Mouse (Mus musculus) E14TG2a.4 (cell line): ENCODE data around the gene Mydgf.

Experiments
- H3K27me3 ChIP-seq: 2 replicates; pipeline ENCODE4 v1.6.1; 2014; ENCODE audit warnings: low read length, control low read depth; ENCODE audit not compliant: insufficient read depth
- H3K36me3 ChIP-seq: 2 replicates; pipeline ENCODE4 v1.6.1; 2014; ENCODE audit warnings: low read length, control low read depth; ENCODE audit not compliant: insufficient read depth
- H3K4me1 ChIP-seq: replicated peaks from 2 replicates; pipeline ENCODE4 v1.6.1; 2014; ENCODE audit warnings: low read depth, low read length, control low read depth
- H3K4me3 ChIP-seq: replicated peaks from 2 replicates; pipeline ENCODE4 v1.5.1; 2014; ENCODE audit warnings: mild to moderate bottlenecking, low read length
- H3K9me3 ChIP-seq: 2 replicates; pipeline ENCODE4 v1.6.1; 2014; ENCODE audit warnings: low read length, control low read depth
- CTCF ChIP-seq: conservative IDR thresholded peaks from 2 replicates; pipeline ENCODE4 v1.5.1; 2014; ENCODE audit warnings: low read length
- NANOG ChIP-seq: IDR thresholded peaks from 2 replicates; pipeline ENCODE4 v1.6.1; 2014; ENCODE audit warnings: borderline replicate concordance, low read length, mixed read lengths
- POU5F1 ChIP-seq: IDR thresholded peaks from 2 replicates; pipeline ENCODE4 v1.6.1; 2014; ENCODE audit warnings: low read length, borderline replicate concordance

Mydgf gene

DNA sequence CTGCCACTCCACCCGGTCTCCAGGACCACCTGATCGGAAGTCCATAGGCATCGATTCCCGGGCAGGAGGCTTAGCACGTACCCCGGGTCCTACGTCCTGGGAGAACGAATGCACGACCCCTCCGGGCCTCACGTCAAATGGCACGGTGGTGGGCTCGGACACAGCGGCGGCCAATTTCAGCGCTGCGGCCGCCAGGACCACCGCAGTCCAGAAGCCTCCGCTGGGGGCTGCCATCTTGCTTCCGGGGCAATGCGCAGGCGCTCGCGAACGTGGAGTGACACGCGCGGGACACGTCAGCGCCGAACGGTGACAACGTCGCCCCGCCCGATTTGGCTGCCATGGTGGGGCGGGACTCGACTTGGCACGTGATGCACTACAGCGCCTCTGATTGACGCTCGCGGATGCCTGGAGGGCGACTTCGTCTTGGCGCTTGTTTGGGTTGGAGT is at the start of gene Mydgf:
TSS of gene Mydgf (minus strand) at position 263 of the 446 bp plus-strand sequence.
- H3K9me3 ChIP-seq = no peaks in the 10 kb centered on the region
- H3K4me3 ChIP-seq = peak within 1 kb of the TSS; percentile 98
- H3K36me3 ChIP-seq = peaks cover 65% of the 10 kb centered on the region
- no peak for TF ChIP-seq CTCF
- TF ChIP-seq NANOG = no peak
- TF ChIP-seq POU5F1 = no peak
- peaks cover 54% of the 10 kb centered on the region for H3K4me1 ChIP-seq
- H3K27me3 ChIP-seq = no peaks in the 10 kb centered on the region

DNA sequence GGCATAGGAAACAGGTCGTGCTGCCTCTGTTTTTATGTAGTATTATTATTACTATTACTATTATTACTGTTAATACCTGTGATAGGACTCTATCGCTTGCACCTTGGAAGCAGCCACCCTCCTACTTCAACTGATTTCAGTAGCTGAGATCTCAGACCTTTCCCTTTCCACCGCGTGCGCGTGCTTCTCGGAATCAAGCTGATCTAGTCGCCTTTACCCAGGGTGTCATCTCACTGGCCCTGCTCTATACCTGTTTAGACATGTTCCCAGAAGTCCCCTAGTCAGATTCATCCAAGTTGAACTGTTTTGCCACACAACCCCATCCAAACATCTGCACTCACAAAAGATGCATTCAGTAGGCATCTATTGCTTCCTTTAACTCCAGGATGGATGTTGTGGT is 49.7 kb upstream of the Mydgf start:
- Histone ChIP-seq H3K27me3 (peaks cover 13% of the 10 kb centered on the region), H3K4me3 (no peak overlapping the region), H3K36me3 (no peaks in the 10 kb centered on the region), H3K9me3 (no peaks in the 10 kb centered on the region), H3K4me1 (peaks cover 20% of the 10 kb centered on the region)
- TF ChIP-seq NANOG (no peak), POU5F1 (no peak), CTCF (no peak)

DNA sequence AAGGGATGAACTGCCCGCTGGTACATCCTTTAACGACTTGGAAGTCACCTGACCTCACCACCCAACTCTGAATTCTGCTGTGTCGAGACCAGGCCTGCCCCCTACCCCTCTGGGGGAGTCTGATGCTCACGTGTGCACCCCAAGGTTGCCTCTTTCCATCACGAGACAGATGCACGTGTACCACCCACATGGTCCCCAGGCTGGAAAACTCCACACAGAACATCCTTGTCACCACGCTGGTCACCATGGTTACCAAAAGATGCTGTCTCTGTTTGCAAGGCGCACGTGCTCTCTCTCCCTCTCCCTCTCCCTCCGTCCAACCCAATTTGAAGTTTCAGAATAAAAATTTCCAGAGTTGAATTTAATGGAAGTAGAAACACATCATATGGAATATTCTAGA is 46.2 kb upstream of the Mydgf start:
- H3K36me3 ChIP-seq = no peaks in the 10 kb centered on the region
- TF ChIP-seq POU5F1 (no peak), CTCF (no peak), NANOG (no peak)
- 0 out of 2 replicates have a peak, but pooled peaks cover 5% of the 10 kb centered on the region for H3K27me3 ChIP-seq

DNA sequence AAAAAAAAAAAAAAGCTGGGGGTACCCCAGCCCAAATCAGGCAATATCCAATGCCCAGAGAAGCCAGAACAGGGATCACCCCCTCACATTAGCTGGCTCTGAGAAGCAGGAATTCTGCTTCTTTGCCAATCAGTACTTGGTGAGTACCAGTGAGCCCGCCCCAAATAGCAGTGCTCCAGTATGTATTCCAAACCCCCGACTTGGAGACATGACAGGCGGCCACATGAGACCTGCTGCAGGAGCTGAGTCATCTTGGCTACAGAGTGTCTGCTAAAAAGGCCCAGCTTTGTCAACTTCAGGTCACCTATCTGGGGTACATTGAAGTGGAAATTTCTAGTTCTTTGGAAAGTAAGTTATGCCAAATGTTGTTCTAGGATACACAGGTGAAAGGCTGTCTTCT is 42.8 kb upstream of the Mydgf start:
- H3K36me3 ChIP-seq = no peaks in the 10 kb centered on the region
- peaks cover 29% of the 10 kb centered on the region for H3K4me1 ChIP-seq
- H3K9me3 ChIP-seq = no peaks in the 10 kb centered on the region
- no peak overlapping the region for H3K4me3 ChIP-seq
- TF ChIP-seq NANOG (no peak), CTCF (no peak), POU5F1 (no peak)
- no peaks in the 10 kb centered on the region for H3K27me3 ChIP-seq

More for the DNA sequence above, 46.2 kb upstream of the Mydgf start:
- Histone ChIP-seq H3K4me1 (peaks cover 18% of the 10 kb centered on the region), H3K9me3 (no peaks in the 10 kb centered on the region), H3K4me3 (no peak overlapping the region)

DNA sequence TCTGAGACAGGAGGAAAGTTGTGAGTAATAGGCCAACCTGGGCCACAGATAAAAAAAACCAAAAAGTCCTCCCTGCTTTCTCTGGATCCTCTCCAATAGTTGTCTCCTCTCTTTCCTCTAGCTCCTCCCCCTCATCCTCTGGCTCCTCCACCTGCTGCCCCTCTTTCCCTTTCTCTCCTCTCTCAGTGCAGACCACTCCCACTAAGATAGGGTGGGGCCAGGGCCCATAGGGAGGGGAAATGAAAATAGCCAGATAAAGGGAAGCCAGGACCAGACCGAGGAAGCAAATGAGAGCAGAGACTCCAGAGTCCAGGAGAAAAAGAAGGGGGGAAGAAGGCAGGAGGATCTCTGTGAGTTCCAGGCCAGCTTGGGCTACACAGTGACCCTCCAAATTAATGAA is 41.2 kb upstream of the Mydgf start:
- H3K36me3 ChIP-seq = no peaks in the 10 kb centered on the region
- H3K27me3 ChIP-seq = no peaks in the 10 kb centered on the region
- TF ChIP-seq CTCF = no peak
- no peaks in the 10 kb centered on the region for H3K9me3 ChIP-seq
- peak overlapping the region; percentile 41; the same call in 1 of the 2 replicates for H3K4me3 ChIP-seq
- H3K4me1 ChIP-seq = peaks cover 35% of the 10 kb centered on the region

DNA sequence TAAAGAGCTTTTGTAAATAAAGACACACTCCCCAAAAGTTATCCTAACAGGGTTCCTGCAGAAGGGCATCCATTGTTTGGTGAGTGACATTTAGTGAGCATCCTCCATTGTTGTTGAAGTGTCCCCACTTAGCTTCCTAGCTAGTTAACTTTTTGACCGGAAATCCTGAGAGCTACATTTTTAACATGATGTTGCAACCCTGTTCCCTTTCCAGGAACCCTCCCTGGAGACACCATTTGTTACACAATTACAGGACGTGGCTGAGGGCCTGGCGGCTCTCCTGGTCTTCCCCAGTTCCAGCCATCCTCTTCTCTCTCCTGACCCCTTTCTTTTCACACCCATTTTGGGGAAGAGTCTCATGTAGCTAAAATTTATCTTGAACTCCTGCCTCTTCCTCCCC is 36.1 kb upstream of the Mydgf start:
- H3K27me3 ChIP-seq = no peaks in the 10 kb centered on the region
- H3K9me3 ChIP-seq = no peaks in the 10 kb centered on the region
- H3K36me3 ChIP-seq = peaks cover 22% of the 10 kb centered on the region
- no peak for TF ChIP-seq NANOG
- TF ChIP-seq CTCF = no peak
- TF ChIP-seq POU5F1 = no peak
- peaks cover 44% of the 10 kb centered on the region for H3K4me1 ChIP-seq
- peak overlapping the region; percentile 89 for H3K4me3 ChIP-seq

DNA sequence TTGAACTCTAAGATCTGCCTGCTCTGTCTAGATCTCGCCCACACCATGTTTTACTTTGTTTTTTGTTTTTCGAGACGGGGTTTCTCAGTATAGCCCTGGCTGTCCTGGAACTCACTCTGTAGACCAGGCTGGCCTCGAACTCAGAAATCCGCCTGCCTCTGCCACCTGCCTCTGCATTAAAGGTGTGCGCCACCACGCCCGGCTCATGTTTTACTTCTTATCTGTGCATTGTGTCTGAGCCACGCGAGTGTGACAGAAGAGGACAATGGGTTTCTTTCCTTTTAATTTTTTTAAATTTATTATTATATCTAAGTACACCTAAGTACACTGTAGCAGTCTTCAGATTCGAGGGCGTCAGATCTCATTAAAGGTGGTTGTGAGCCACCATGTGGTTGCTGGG is 35.5 kb upstream of the Mydgf start:
- Histone ChIP-seq H3K9me3 (no peaks in the 10 kb centered on the region), H3K4me1 (peaks cover 38% of the 10 kb centered on the region), H3K27me3 (no peaks in the 10 kb centered on the region), H3K36me3 (peaks cover 25% of the 10 kb centered on the region), H3K4me3 (peak overlapping the region; percentile 89)
- TF ChIP-seq CTCF = no peak
- TF ChIP-seq POU5F1 = no peak
- TF ChIP-seq NANOG = no peak

DNA sequence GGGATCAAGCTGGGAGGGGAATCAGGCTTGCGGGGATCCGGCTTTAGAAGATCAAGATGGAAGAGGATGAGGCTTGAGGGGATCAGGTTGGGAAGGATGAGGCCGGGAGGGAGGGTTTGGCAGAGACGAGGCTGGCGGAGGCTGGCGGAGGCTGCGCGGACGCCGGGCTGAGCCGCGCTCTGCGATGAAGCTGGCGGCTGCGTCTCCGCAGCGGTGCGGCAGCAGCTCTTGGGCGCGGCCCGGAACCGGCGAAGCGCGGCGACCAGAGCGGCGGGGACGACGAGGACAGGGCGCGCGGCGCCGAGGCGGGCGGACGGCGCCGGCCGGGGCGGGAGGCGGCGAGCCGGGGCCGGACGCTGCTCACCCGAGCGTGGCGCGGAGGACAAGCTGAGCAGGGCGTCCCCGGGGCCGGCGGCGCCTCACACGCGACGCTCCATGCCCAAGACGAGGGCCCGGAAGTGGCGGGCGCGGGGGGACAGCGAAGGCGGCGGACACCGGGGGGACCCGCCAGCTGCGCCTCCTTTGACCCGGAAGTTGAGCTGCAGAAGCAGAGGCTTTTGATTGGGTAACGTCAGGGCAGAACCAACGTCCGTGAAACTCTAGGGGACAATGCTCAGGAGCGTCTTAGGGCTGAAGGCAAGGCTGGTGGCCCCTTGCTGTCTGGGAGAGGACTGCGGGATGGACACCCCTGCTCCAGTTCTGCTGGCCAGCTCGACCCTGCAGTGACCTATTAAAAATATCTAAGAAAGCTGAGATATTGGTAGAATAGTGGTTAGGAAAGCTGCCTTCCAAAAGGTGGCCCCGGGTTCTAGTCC is 34.9 kb upstream of the Mydgf start, which contains the start of gene Dpp9:
TSS of gene Dpp9 (minus strand) at position 529 of the 815 bp plus-strand sequence.
- Histone ChIP-seq H3K4me3 (peak within 1 kb of the TSS; percentile 89), H3K36me3 (peaks cover 25% of the 10 kb centered on the region), H3K27me3 (no peaks in the 10 kb centered on the region), H3K9me3 (no peaks in the 10 kb centered on the region), H3K4me1 (peaks cover 35% of the 10 kb centered on the region)
- TF ChIP-seq CTCF = no peak

DNA sequence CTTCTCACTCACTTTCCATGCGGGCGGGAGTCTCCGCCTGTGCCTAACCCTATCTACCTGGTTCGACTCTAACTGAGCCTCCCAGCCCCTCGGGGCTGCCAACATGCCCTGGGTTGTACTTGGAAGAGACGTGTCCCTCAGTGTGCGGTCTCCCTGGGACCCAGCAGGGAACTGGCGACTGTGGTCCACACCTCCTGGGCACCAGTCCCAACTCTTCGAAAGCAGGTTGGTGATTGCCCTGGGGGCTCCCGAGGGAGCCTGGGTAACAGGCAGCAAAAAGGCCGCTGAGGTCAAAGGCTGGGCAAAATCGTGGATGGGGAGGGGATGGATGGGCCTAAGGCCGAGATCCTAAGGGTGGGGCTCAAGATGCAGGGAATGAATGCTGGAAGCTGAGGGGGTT is 34.0 kb upstream of the Mydgf start:
- H3K27me3 ChIP-seq = no peaks in the 10 kb centered on the region

More for the DNA sequence above, 34.0 kb upstream of the Mydgf start:
- no peak for TF ChIP-seq CTCF
- Histone ChIP-seq H3K4me1 (peaks cover 38% of the 10 kb centered on the region), H3K9me3 (no peaks in the 10 kb centered on the region), H3K36me3 (peaks cover 31% of the 10 kb centered on the region), H3K4me3 (peak overlapping the region; percentile 89)
